Mouse (Mus musculus) intestine, postnatal 0 days (tissue): ENCODE measurements at regions not wholly inside any gene's neighbourhood (a gene's known extent, or its start where the extent isn't known, plus 50 kb on each side); places are given as distances from the start of the nearest gene placed in this dataset.

Experiments
- ATAC-seq: fragments of 200-750 bp; cut with Nextera tagmentation; 2 replicates; pipeline ENCODE4 v1.8.0; 2017; ENCODE audit warnings: mild to moderate bottlenecking, moderate TSS enrichment, moderate library complexity
- H3K27ac ChIP-seq: fragments of 300-500 bp; sonication (generic); 2 replicates; pipeline ENCODE4 v1.5.1; 2014; ENCODE audit warnings: mild to moderate bottlenecking, low read depth, low read length, moderate library complexity
- H3K27me3 ChIP-seq: fragments of 300-500 bp; sonication (generic); replicated peaks from 2 replicates; pipeline ENCODE4 v1.6.1; 2014; ENCODE audit warnings: low read length, mixed read lengths; ENCODE audit not compliant: control insufficient read depth, insufficient read depth
- H3K36me3 ChIP-seq: fragments of 300-500 bp; sonication (generic); 2 replicates; pipeline ENCODE4 v1.6.1; 2014; ENCODE audit warnings: mild to moderate bottlenecking, moderate library complexity; ENCODE audit not compliant: control insufficient read depth, insufficient read depth
- H3K4me1 ChIP-seq: fragments of 300-500 bp; sonication (generic); replicated peaks from 2 replicates; pipeline ENCODE4 v1.6.1; 2014; ENCODE audit warnings: antibody characterized with exemption, low read length, mixed read lengths; ENCODE audit not compliant: control insufficient read depth, insufficient read depth
- H3K4me2 ChIP-seq: fragments of 300-500 bp; sonication (generic); replicated peaks from 2 replicates; pipeline ENCODE4 v1.6.1; 2014; ENCODE audit warnings: low read depth, mild to moderate bottlenecking, moderate library complexity
- H3K4me3 ChIP-seq: fragments of 300-500 bp; sonication (generic); 2 replicates; pipeline ENCODE4 v1.5.1; 2014; ENCODE audit warnings: low read depth, low read length
- H3K9ac ChIP-seq: fragments of 300-500 bp; sonication (generic); 2 replicates; pipeline ENCODE4 v1.6.1; 2014; ENCODE audit warnings: mild to moderate bottlenecking, low read depth, low read length
- H3K9me3 ChIP-seq: fragments of 300-500 bp; sonication (generic); 2 replicates; pipeline ENCODE4 v1.6.1; 2016; ENCODE audit warnings: mixed run types; ENCODE audit not compliant: control insufficient read depth
- CTCF ChIP-seq: sonication (generic); IDR thresholded peaks from 2 replicates; pipeline ENCODE4 v1.5.1; 2016; ENCODE audit warnings: low read depth, mild to moderate bottlenecking, control low read depth, antibody characterized with exemption, moderate library complexity
- WGBS: fragments of 180-500 bp; shearing (Covaris S2); extraction: QIAGEN DNeasy Blood & Tissue Kit; methylation state at CpG from one replicate; pipeline ENCODE4 v1.1.7; 2014; 5-methylcytosine and 5-hydroxymethylcytosine counted together

- TF ChIP-seq CTCF = no peak
- Histone ChIP-seq H3K9ac (no peak overlapping the region), H3K4me3 (no peak overlapping the region), H3K36me3 (no peaks in the 10 kb centered on the region), H3K27ac (no peak overlapping the region), H3K27me3 (no peaks in the 10 kb centered on the region), H3K4me1 (no peaks in the 10 kb centered on the region), H3K9me3 (no peaks in the 10 kb centered on the region), H3K4me2 (no peak overlapping the region)
- no peak for ATAC-seq
- 81% methylated on average over 7 of the region's 7 CpGs for WGBS
These were observed 191.9 kb downstream of the C1d start for GRCm38 (mm10) chr11:17449289-17449688.

GRCm38 (mm10) chr11:17450360-17451045 is 193.1 kb downstream of the C1d start:
- H3K9ac ChIP-seq = no peak overlapping the region
- TF ChIP-seq CTCF = no peak
- H3K27ac ChIP-seq = no peak overlapping the region
- no peak overlapping the region for H3K4me3 ChIP-seq
- H3K36me3 ChIP-seq = no peaks in the 10 kb centered on the region
- 76% methylated on average over 7 of the region's 7 CpGs for WGBS
- no peaks in the 10 kb centered on the region for H3K27me3 ChIP-seq
- H3K4me1 ChIP-seq = no peaks in the 10 kb centered on the region
- no peak overlapping the region for H3K4me2 ChIP-seq
- no peaks in the 10 kb centered on the region for H3K9me3 ChIP-seq
- no peak for ATAC-seq

- 87% methylated on average over 2 of the region's 2 CpGs for WGBS
- no peak overlapping the region for H3K4me3 ChIP-seq
- no peak overlapping the region for H3K4me2 ChIP-seq
- no peak overlapping the region for H3K9ac ChIP-seq
- no peaks in the 10 kb centered on the region for H3K27me3 ChIP-seq
- H3K27ac ChIP-seq = no peak overlapping the region
- no peak for TF ChIP-seq CTCF
- H3K9me3 ChIP-seq = no peaks in the 10 kb centered on the region
- H3K36me3 ChIP-seq = no peaks in the 10 kb centered on the region
- ATAC-seq = no peak
- H3K4me1 ChIP-seq = no peaks in the 10 kb centered on the region
These were observed 194.1 kb downstream of the C1d start for GRCm38 (mm10) chr11:17451451-17451850.

- Histone ChIP-seq H3K4me2 (no peak overlapping the region), H3K4me1 (no peaks in the 10 kb centered on the region), H3K27me3 (no peaks in the 10 kb centered on the region), H3K9ac (no peak overlapping the region), H3K4me3 (no peak overlapping the region), H3K36me3 (no peaks in the 10 kb centered on the region), H3K9me3 (no peaks in the 10 kb centered on the region), H3K27ac (no peak overlapping the region)
- WGBS = 77% methylated on average over 9 of the region's 9 CpGs
- TF ChIP-seq CTCF = no peak
- ATAC-seq = no peak
These were observed 196.2 kb downstream of the C1d start for GRCm38 (mm10) chr11:17453530-17453929.

GRCm38 (mm10) chr11:17458946-17459345 is 201.6 kb downstream of the C1d start:
- WGBS = 81% methylated on average over 4 of the region's 4 CpGs
- H3K27me3 ChIP-seq = no peaks in the 10 kb centered on the region
- H3K9ac ChIP-seq = no peak overlapping the region
- H3K4me2 ChIP-seq = no peak overlapping the region
- H3K27ac ChIP-seq = no peak overlapping the region
- H3K4me1 ChIP-seq = no peaks in the 10 kb centered on the region
- no peak for TF ChIP-seq CTCF
- no peaks in the 10 kb centered on the region for H3K9me3 ChIP-seq
- H3K36me3 ChIP-seq = no peaks in the 10 kb centered on the region
- no peak overlapping the region for H3K4me3 ChIP-seq
- no peak for ATAC-seq

- H3K36me3 ChIP-seq = no peaks in the 10 kb centered on the region
- WGBS = 28% methylated on average over 11 of the region's 11 CpGs
- no peaks in the 10 kb centered on the region for H3K27me3 ChIP-seq
- peak overlapping the region; percentile 54 for H3K4me2 ChIP-seq
- H3K4me1 ChIP-seq = no peaks in the 10 kb centered on the region
- H3K27ac ChIP-seq = no peak overlapping the region
- H3K9me3 ChIP-seq = no peaks in the 10 kb centered on the region
- no peak overlapping the region for H3K4me3 ChIP-seq
- peak; percentile 81 for TF ChIP-seq CTCF
- ATAC-seq = no peak
- no peak overlapping the region for H3K9ac ChIP-seq
These were observed 202.9 kb downstream of the C1d start for GRCm38 (mm10) chr11:17460024-17460919.
